Comparison of ENCODE assay signal across 20 mouse cellular contexts in the genomic region with DNA sequence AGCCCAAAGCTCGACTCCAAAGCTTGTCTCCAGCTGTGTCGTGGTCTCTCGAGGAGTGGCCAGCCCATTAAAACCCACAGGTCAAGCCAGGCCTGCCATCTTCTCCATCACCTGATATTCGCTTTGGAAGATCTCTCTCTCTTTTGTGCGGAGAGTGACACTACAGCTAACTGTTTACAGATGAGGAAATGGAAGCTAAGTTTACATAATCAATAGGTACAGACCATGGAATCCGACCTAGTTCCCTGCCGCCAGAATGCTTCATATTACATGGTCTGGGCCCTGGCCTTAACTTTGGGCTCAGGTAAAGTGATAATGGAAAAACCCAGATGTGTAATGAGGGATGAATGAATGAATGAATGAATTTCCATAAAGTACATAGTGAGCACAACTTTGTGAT. TPM values are rescaled to one million over a fixed set of nuclear protein-coding genes. Genes with fewer than 3 reads are reported as not detected.
DNase-seq lines count a peak whose midpoint lies in the region; ATAC-seq lines count a peak whose summit lies in the region.
"Had no signal": no experiment of that assay in that cellular context is flagged by ENCODE, and none has a peak within 500 bp of the region (broad histone marks: within the 10 kb centered on the region; RNA-seq: fewer than 3 reads in every experiment).

No protein-coding gene starts in this region.

- 90% methylated on average over 7 of the region's 7 CpGs for WGBS in limb, embryonic 13.5 days
- 96% methylated on average over 7 of the region's 7 CpGs for WGBS in limb, embryonic 10.5 days
- WGBS in midbrain, embryonic 13.5 days, result 92% methylated on average over 7 of the region's 7 CpGs
- WGBS in midbrain, embryonic 16.5 days, result 88% methylated on average over 7 of the region's 7 CpGs
- WGBS in liver, embryonic 15.5 days (ENCODE audit: insufficient replicate concordance), result 79% methylated on average over 7 of the region's 7 CpGs

- no peak overlapping the region for H3K4me2 ChIP-seq in limb, embryonic 13.5 days (replicated peaks)
- no peak overlapping the region for H3K4me2 ChIP-seq in midbrain, embryonic 13.5 days (replicated peaks)
- no peak overlapping the region for H3K4me2 ChIP-seq in midbrain, embryonic 16.5 days (ENCODE audit: low read length)
- H3K4me2 ChIP-seq in liver, embryonic 15.5 days, result no peak overlapping the region

- no peak overlapping the region for H3K4me3 ChIP-seq in limb, embryonic 13.5 days
- H3K4me3 ChIP-seq in limb, embryonic 10.5 days, result no peak overlapping the region
- no peak overlapping the region for H3K4me3 ChIP-seq in midbrain, embryonic 13.5 days (replicated peaks)
- no peak overlapping the region for H3K4me3 ChIP-seq in midbrain, embryonic 16.5 days (ENCODE audit: low read depth, low read length)
- no peak overlapping the region for H3K4me3 ChIP-seq in liver, embryonic 15.5 days (replicated peaks)
- H3K4me3 ChIP-seq: heart, adult 2 months had no signal

- 0 out of 2 replicates have a peak overlapping the region, but pooled peaks have one; percentile 8 for H3K9ac ChIP-seq in limb, embryonic 13.5 days
- H3K9ac ChIP-seq in midbrain, embryonic 13.5 days (replicated peaks), result 0 out of 2 replicates have a peak overlapping the region, but pooled peaks have one; percentile 10
- no peak overlapping the region for H3K9ac ChIP-seq in midbrain, embryonic 16.5 days (ENCODE audit: low read depth, low read length)
- no peak overlapping the region for H3K9ac ChIP-seq in liver, embryonic 15.5 days
- H3K9ac ChIP-seq: embryonic facial prominence, embryonic 15.5 days had no signal

- no peaks in the 10 kb centered on the region for H3K27me3 ChIP-seq in limb, embryonic 13.5 days
- no peaks in the 10 kb centered on the region for H3K27me3 ChIP-seq in limb, embryonic 10.5 days (ENCODE audit: low read depth, poor library complexity, severe bottlenecking)
- no peaks in the 10 kb centered on the region for H3K27me3 ChIP-seq in midbrain, embryonic 13.5 days
- no peaks in the 10 kb centered on the region for H3K27me3 ChIP-seq in midbrain, embryonic 16.5 days (ENCODE audit: control insufficient read depth, insufficient read depth, low read depth, low read length)
- no peaks in the 10 kb centered on the region for H3K27me3 ChIP-seq in liver, embryonic 15.5 days
- H3K27me3 ChIP-seq: embryonic facial prominence, embryonic 15.5 days; hindbrain, embryonic 15.5 days had no signal

- DNase-seq in limb, embryonic 10.5 days (ENCODE audit: low spot score), result no peak
- DNase-seq in yolk sac, embryonic 10.5 days (ENCODE audit: low spot score), result no peak
- no peak for DNase-seq in frontal cortex, postnatal 14 days (ENCODE audit: low spot score in 2 of 2)
- DNase-seq in ovary, postnatal 10 days (ENCODE audit: low spot score), result no peak
- DNase-seq: adrenal gland, adult 8-10 months; adrenal gland, postnatal 36 days; gastrocnemius, postnatal 10 days; heart, adult 2 months had no signal

- no peaks in the 10 kb centered on the region for H3K9me3 ChIP-seq in limb, embryonic 13.5 days
- no peaks in the 10 kb centered on the region for H3K9me3 ChIP-seq in limb, embryonic 10.5 days (replicated peaks)
- no peaks in the 10 kb centered on the region for H3K9me3 ChIP-seq in midbrain, embryonic 13.5 days
- H3K9me3 ChIP-seq in midbrain, embryonic 16.5 days (replicated peaks; ENCODE audit: control insufficient read depth, low read length, poor library complexity, severe bottlenecking), result no peaks in the 10 kb centered on the region
- no peaks in the 10 kb centered on the region for H3K9me3 ChIP-seq in liver, embryonic 15.5 days (replicated peaks)
- H3K9me3 ChIP-seq: embryonic facial prominence, embryonic 15.5 days; forebrain, embryonic 10.5 days; G1E; heart, embryonic 12.5 days; hindbrain, embryonic 15.5 days had no signal

- no peak overlapping the region for H3K27ac ChIP-seq in limb, embryonic 13.5 days
- H3K27ac ChIP-seq in limb, embryonic 10.5 days, result no peak overlapping the region
- H3K27ac ChIP-seq in midbrain, embryonic 13.5 days, result no peak overlapping the region
- no peak overlapping the region for H3K27ac ChIP-seq in midbrain, embryonic 16.5 days (ENCODE audit: low read length)
- H3K27ac ChIP-seq in liver, embryonic 15.5 days (replicated peaks), result peak overlapping the region; percentile 48
- H3K27ac ChIP-seq: heart, adult 2 months; hindbrain, embryonic 15.5 days had no signal

- peaks cover 9% of the 10 kb centered on the region for H3K4me1 ChIP-seq in limb, embryonic 13.5 days
- peaks cover 12% of the 10 kb centered on the region for H3K4me1 ChIP-seq in limb, embryonic 10.5 days
- H3K4me1 ChIP-seq in midbrain, embryonic 13.5 days (replicated peaks), result peaks cover 25% of the 10 kb centered on the region
- peaks cover 9% of the 10 kb centered on the region for H3K4me1 ChIP-seq in midbrain, embryonic 16.5 days (ENCODE audit: control insufficient read depth, insufficient read depth, low read length)
- peaks cover 23% of the 10 kb centered on the region for H3K4me1 ChIP-seq in liver, embryonic 15.5 days (replicated peaks)

- peaks cover 46% of the 10 kb centered on the region for H3K36me3 ChIP-seq in limb, embryonic 13.5 days
- H3K36me3 ChIP-seq in limb, embryonic 10.5 days, result peaks cover 51% of the 10 kb centered on the region
- H3K36me3 ChIP-seq in midbrain, embryonic 13.5 days, result peaks cover 46% of the 10 kb centered on the region
- peaks cover 17% of the 10 kb centered on the region for H3K36me3 ChIP-seq in midbrain, embryonic 16.5 days (ENCODE audit: control insufficient read depth, insufficient read depth, low read length)
- peaks cover 29% of the 10 kb centered on the region for H3K36me3 ChIP-seq in liver, embryonic 15.5 days (replicated peaks)

- no peak for ATAC-seq in limb, embryonic 13.5 days (ENCODE audit: low FRiP score, low read depth)
- ATAC-seq in midbrain, embryonic 13.5 days, result no peak
- ATAC-seq in midbrain, embryonic 16.5 days, result no peak
- no peak for ATAC-seq in liver, embryonic 15.5 days (ENCODE audit: insufficient read depth)
- ATAC-seq: forebrain, embryonic 14.5 days had no signal

RNA-seq across cellular contexts. Expression of a gene that starts 1.8 kb away (rescaled TPM):
- 128 and 137 TPM in 2 replicates for polyA plus RNA-seq in limb, embryonic 13.5 days (2015; fragmentation: Nextera tagmentation; extraction: Ambion mirVana)
- polyA plus RNA-seq in limb, embryonic 10.5 days (2016; fragmentation: Nextera tagmentation; extraction: Ambion mirVana), result 153 and 159 TPM in 2 replicates
- polyA plus RNA-seq in midbrain, embryonic 13.5 days (2015; fragmentation: Nextera tagmentation; extraction: Ambion mirVana), result 156 and 157 TPM in 2 replicates
- 160 and 164 TPM in 2 replicates for polyA plus RNA-seq in midbrain, embryonic 16.5 days (2015; fragmentation: Nextera tagmentation; extraction: Ambion mirVana)
- 29.4 and 32.4 TPM in 2 replicates for polyA plus RNA-seq in liver, embryonic 15.5 days (2015; fragmentation: Nextera tagmentation; extraction: Ambion mirVana)

RNA-seq across cellular contexts. Expression of a gene that starts 4.7 kb away (rescaled TPM):
- polyA plus RNA-seq in limb, embryonic 13.5 days (2015; fragmentation: Nextera tagmentation; extraction: Ambion mirVana), result 0.19 and 0.47 TPM in 2 replicates
- 0.29 and 0.53 TPM in 2 replicates for polyA plus RNA-seq in limb, embryonic 10.5 days (2016; fragmentation: Nextera tagmentation; extraction: Ambion mirVana)
- 0.54 and 0.69 TPM in 2 replicates for polyA plus RNA-seq in midbrain, embryonic 13.5 days (2015; fragmentation: Nextera tagmentation; extraction: Ambion mirVana)
- polyA plus RNA-seq in midbrain, embryonic 16.5 days (2015; fragmentation: Nextera tagmentation; extraction: Ambion mirVana), result 0.46 and 0.61 TPM in 2 replicates
- 0.21 and 0.28 TPM in 2 replicates for polyA plus RNA-seq in liver, embryonic 15.5 days (2015; fragmentation: Nextera tagmentation; extraction: Ambion mirVana)
- polyA plus RNA-seq: erythroblast, embryonic 14.5 days had no signal

RNA-seq across cellular contexts. Expression of a gene that starts 17.8 kb away (rescaled TPM):
- 0.31 and 0.37 TPM in 2 replicates for polyA plus RNA-seq in limb, embryonic 13.5 days (2015; fragmentation: Nextera tagmentation; extraction: Ambion mirVana)
- 0.11 TPM in 1 of 2 replicates, not detected in the other for polyA plus RNA-seq in limb, embryonic 10.5 days (2016; fragmentation: Nextera tagmentation; extraction: Ambion mirVana)
- 0.26 and 0.55 TPM in 2 replicates for polyA plus RNA-seq in midbrain, embryonic 13.5 days (2015; fragmentation: Nextera tagmentation; extraction: Ambion mirVana)
- 0.36 and 0.68 TPM in 2 replicates for polyA plus RNA-seq in midbrain, embryonic 16.5 days (2015; fragmentation: Nextera tagmentation; extraction: Ambion mirVana)
- 27.2 and 30.5 TPM in 2 replicates for polyA plus RNA-seq in liver, embryonic 15.5 days (2015; fragmentation: Nextera tagmentation; extraction: Ambion mirVana)
- polyA plus RNA-seq: embryonic facial prominence, embryonic 11.5 days; erythroblast, embryonic 14.5 days; forebrain, embryonic 10.5 days; G1E had no signal

Comparison
In these comparisons a context has a peak if more than half of its experiments do, and no peak if none do; other contexts are left out.
1. H3K9ac ChIP-seq: peak in limb, embryonic 13.5 days (single experiment) and midbrain, embryonic 13.5 days (single experiment); none in midbrain, embryonic 16.5 days (single experiment) and liver, embryonic 15.5 days (single experiment).
2. RNA of a gene that starts 17.8 kb away (polyA plus RNA-seq): 27.2 to 30.5 TPM in liver, embryonic 15.5 days; 0.36 to 0.68 TPM in midbrain, embryonic 16.5 days, 0.31 to 0.37 TPM in limb, embryonic 13.5 days, 0.26 to 0.55 TPM in midbrain, embryonic 13.5 days and 0.11 TPM in limb, embryonic 10.5 days; every median in the first group is over 10 times any median in the second.